Mouse (Mus musculus): ENCODE results near the gene Tjp2.

DNA sequence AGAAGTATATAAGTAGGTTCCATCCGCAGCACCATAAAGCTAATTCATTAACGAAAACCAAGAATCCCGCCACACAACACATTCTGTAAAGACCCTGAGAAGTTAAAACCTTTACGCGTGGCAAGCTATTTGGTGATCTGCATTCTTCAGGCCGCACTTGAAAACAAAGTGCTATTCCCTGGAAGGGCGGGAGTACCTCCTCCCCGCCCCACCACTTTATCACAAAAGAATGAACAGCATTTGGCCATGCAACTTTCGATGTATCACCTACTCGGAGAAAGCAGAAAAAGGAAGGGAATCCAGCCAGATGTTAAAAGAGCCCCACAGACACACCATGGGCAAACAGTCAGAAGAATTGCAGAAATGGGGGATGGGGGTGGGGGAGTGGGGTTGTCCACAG is 56.3 kb downstream of the Tjp2 start:
- TF ChIP-seq GATA1 (IDR thresholded peaks at IDR 0.05; ENCODE audit: borderline replicate concordance, low read length) (no peak), FLI1 (IDR thresholded peaks at IDR 0.05; ENCODE audit: low read length) (no peak)
